Mouse (Mus musculus) hematopoietic multipotent progenitor cell, adult 10-12 weeks (in vitro differentiated cells): ENCODE results near the gene Dab2ip. TPM values are rescaled to one million over a fixed set of nuclear protein-coding genes. Genes with fewer than 3 reads are reported as not detected.

Experiments used
- polyA plus RNA-seq: library from polyadenylated mRNA; stranded (reverse); fragments of >175 nt; gene quantifications from 2 replicates; pipeline ENCODE4 v1.2.3, GENCODE M21; 2012; ENCODE audit warnings: low replicate concordance

Dab2ip gene
- polyA plus RNA-seq, result 21.2 and 57.5 TPM in 2 replicates

DNA sequence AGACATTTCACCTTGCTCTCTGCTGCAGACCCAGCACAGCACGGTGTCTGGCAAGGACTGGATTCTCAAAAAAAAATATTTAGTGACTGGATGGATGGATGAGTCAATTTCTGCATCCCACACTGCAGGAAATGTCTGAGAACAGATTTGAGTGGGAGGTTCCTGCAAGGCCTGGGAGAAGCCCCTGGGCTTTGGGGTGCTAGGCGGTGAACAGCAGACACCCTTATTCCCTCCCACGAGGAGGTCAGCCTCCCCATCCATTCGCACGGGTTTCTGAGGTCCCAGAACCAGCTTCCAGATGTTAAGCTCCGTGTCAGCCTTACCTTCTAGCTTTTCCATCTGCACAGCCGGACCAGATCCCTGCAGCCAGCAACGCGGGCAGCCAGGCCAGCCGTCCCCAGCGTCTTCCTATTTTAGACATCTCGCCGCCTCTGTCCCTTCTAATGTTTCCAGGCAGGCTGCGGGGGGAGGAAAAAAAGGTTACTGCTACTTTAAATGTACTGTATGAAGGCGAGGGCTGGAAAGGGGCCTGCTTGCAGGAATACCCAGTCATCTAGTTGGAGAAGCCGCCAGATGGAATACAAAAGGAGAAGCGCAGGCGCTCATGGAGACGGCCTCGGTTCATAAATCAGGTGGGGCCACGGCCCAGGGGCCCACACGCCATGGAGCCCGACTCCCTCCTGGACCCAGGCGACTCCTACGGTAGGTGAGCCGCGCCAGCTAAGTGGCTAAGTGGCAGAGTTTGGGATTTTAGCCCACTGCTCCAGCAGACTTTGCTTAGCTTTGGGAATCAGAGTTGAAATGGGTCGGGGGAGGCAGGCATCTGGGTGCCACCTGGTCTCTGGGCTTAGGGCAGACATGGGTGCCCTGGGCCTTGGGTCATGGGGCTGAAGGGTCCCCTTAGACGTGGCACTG, at the start of gene Dab2ip:
Dab2ip (plus strand) TSS at position 356 of the 915 bp plus-strand sequence.

Other genes with a start within 250 kb of the Dab2ip start
- 25.3 and 56.7 TPM in 2 replicates for gene Stom, start 221.3 kb upstream of the Dab2ip start, polyA plus RNA-seq
- not detected in 2 replicates for gene 4930568D16Rik, start 190.5 kb upstream of the Dab2ip start, polyA plus RNA-seq
- not detected in 2 replicates for gene 4930402F06Rik, start 161.1 kb upstream of the Dab2ip start, polyA plus RNA-seq
- 20.3 and 31.2 TPM in 2 replicates for gene Ggta1, start 95.0 kb upstream of the Dab2ip start, polyA plus RNA-seq